Mouse (Mus musculus) liver, embryonic 14 days (tissue): ENCODE measurements around the gene Cdc45. TPM values are rescaled to one million over a fixed set of nuclear protein-coding genes. Genes with fewer than 3 reads are reported as not detected.

Source experiments
- polyA plus RNA-seq: library from polyadenylated mRNA; depleted of rRNA; stranded (reverse); fragments of >200 nt; gene quantifications from 2 replicates; pipeline ENCODE4 v1.2.3, GENCODE M21; 2012; rRNA removed

Gene Cdc45
- polyA plus RNA-seq: 45.0 and 48.6 TPM in 2 replicates

GRCm38 (mm10) chr16:18811468-18812384, at the start of gene Cdc45, which contains the start of gene Ufd1:
Gene Cdc45, minus strand, starts transcription at chr16:18811987.
Gene Ufd1, plus strand, starts transcription at chr16:18811779.

GRCm38 (mm10) chr16:18836468-18837208, 24.9 kb upstream of the Cdc45 start, which contains the start of the genes 2510002D24Rik and Gm28539:
Gene 2510002D24Rik, plus strand, starts transcription at chr16:18836578.
Gene Gm28539, plus strand, starts transcription at chr16:18836584.

GRCm38 (mm10) chr16:18776556-18777100, 35.2 kb downstream of the Cdc45 start, which contains the start of gene Cldn5:
Gene Cldn5, plus strand, starts transcription at chr16:18776847.

Other genes starting within 250 kb of the Cdc45 start
- 0.01 and 0.07 TPM in 2 replicates for gene Tbx1, start 221.3 kb downstream of the Cdc45 start, polyA plus RNA-seq
- 12.3 and 14.7 TPM in 2 replicates for gene Gp1bb, start 189.6 kb downstream of the Cdc45 start, polyA plus RNA-seq
- gene Gm49601, start 185.6 kb downstream of the Cdc45 start, polyA plus RNA-seq: 0.70 and 0.88 TPM in 2 replicates
- gene Sept5, start 182.0 kb downstream of the Cdc45 start, polyA plus RNA-seq: 2.0 and 2.3 TPM in 2 replicates
- gene Cldn5, start 35.1 kb downstream of the Cdc45 start, polyA plus RNA-seq: 5.8 and 6.1 TPM in 2 replicates
- 21.2 and 22.7 TPM in 2 replicates for gene Ufd1, start 208 bp downstream of the Cdc45 start, polyA plus RNA-seq
- gene 2510002D24Rik, start 24.6 kb upstream of the Cdc45 start, polyA plus RNA-seq: 19.5 and 21.9 TPM in 2 replicates
- not detected in 2 replicates for gene Gm28539, start 24.6 kb upstream of the Cdc45 start, polyA plus RNA-seq
- 22.4 and 22.5 TPM in 2 replicates for gene Mrpl40, start 64.9 kb upstream of the Cdc45 start, polyA plus RNA-seq
- 19.7 and 23.2 TPM in 2 replicates for gene Hira, start 65.0 kb upstream of the Cdc45 start, polyA plus RNA-seq